Comparison of ENCODE assay signal across 8 mouse cellular contexts in the genomic region with DNA sequence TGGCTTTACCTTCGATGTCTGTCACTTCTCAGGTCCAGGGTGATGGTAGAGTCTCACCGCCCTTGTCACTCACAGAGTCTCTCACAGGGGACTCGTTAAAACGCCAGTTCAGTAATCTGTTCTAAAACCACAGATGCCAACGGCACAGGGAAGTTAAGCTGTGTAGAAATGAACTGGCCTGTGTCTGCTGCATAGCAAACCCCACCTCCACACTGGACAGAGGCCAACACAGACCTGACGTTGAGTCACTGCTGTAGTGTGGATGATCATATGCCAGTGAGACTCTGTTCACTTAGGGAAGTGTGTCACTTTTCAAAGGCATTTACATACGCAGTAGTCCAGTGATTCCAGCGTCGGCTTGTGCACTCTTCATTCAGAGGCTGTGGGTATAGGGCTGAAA. TPM values are rescaled to one million over a fixed set of nuclear protein-coding genes. Genes with fewer than 3 reads are reported as not detected.
DNase-seq lines count a peak whose midpoint lies in the region; ATAC-seq and TF ChIP-seq lines count a peak whose summit lies in the region.

No protein-coding gene starts in this region.

- H3K9ac ChIP-seq in neural tube, embryonic 14.5 days (replicated peaks; ENCODE audit: low read depth, low read length): no peak overlapping the region

- H3K27me3 ChIP-seq in kidney, adult 2 months (replicated peaks; ENCODE audit: control insufficient read depth, insufficient read depth, low read length): no peaks in the 10 kb centered on the region
- H3K27me3 ChIP-seq in neural tube, embryonic 14.5 days (ENCODE audit: control insufficient read depth, insufficient read depth, low read length): no peaks in the 10 kb centered on the region

- no peak overlapping the region; the same call in 1 of the 2 replicates for H3K4me2 ChIP-seq in neural tube, embryonic 14.5 days (ENCODE audit: low read depth, low read length)

- ATAC-seq in neural tube, embryonic 14.5 days (ENCODE audit: low read depth): peak; percentile 39; the same call in 1 of the 2 replicates

- 25% methylated on average over 9 of the region's 9 CpGs for WGBS in kidney, adult 2 months
- 40% methylated on average over 9 of the region's 9 CpGs for WGBS in neural tube, embryonic 14.5 days

- H3K4me3 ChIP-seq in layer of hippocampus, adult 2 months: no peak overlapping the region
- H3K4me3 ChIP-seq in kidney, adult 2 months (ENCODE audit: insufficient read depth, low read depth, low read length): no peak overlapping the region
- no peak overlapping the region for H3K4me3 ChIP-seq in neural tube, embryonic 14.5 days (ENCODE audit: low read depth, low read length)

- H3K36me3 ChIP-seq in kidney, adult 2 months (ENCODE audit: control insufficient read depth, insufficient read depth, low read length): no peaks in the 10 kb centered on the region
- no peaks in the 10 kb centered on the region for H3K36me3 ChIP-seq in neural tube, embryonic 14.5 days (ENCODE audit: control insufficient read depth, insufficient read depth, low read length)

- H3K27ac ChIP-seq in layer of hippocampus, adult 2 months: no peak overlapping the region
- no peak overlapping the region for H3K27ac ChIP-seq in kidney, adult 2 months (ENCODE audit: insufficient read depth, low read depth, low read length)
- peak overlapping the region; percentile 55 for H3K27ac ChIP-seq in neural tube, embryonic 14.5 days (ENCODE audit: low read depth, low read length)

- no peaks in the 10 kb centered on the region for H3K4me1 ChIP-seq in kidney, adult 2 months (ENCODE audit: control insufficient read depth, insufficient read depth, low read length)
- H3K4me1 ChIP-seq in neural tube, embryonic 14.5 days (ENCODE audit: control insufficient read depth, insufficient read depth, low read length): peaks cover 14% of the 10 kb centered on the region

- no peak for TF ChIP-seq CTCF in layer of hippocampus, adult 2 months (conservative IDR thresholded peaks at IDR 0.05)
- no peak for TF ChIP-seq CTCF in kidney, adult 2 months (conservative IDR thresholded peaks at IDR 0.05; ENCODE audit: insufficient read depth, insufficient read length, low read depth, low read length)

- DNase-seq in layer of hippocampus, adult 11-12 months (ENCODE audit: low spot score): peak; percentile 30
- DNase-seq in layer of hippocampus, adult 2 months (ENCODE audit: low spot score in 2 of 2): no peak
- peak; percentile 58 for DNase-seq in c-Kit-positive CD71-negative TER-119-negative erythroid progenitor cells, embryonic 14.5 days (ENCODE audit: low read depth)
- peak; percentile 54 to 68 for DNase-seq in heart, adult 18-20 months
- peak; percentile 33 for DNase-seq in kidney, adult 2 months
- DNase-seq in lung, adult 18-20 months: peak; percentile 86 to 89
- DNase-seq in T-cell, adult 2 months (ENCODE audit: low spot score): no peak

- TF ChIP-seq POLR2A in kidney, adult 2 months (IDR thresholded peaks at IDR 0.05; ENCODE audit: low read depth, low read length): no peak

- H3K9me3 ChIP-seq in neural tube, embryonic 14.5 days (ENCODE audit: control insufficient read depth, low read length): no peaks in the 10 kb centered on the region

RNA-seq across cellular contexts. Expression of gene Echdc3, which starts 54.7 kb away (rescaled TPM):
- total RNA-seq in layer of hippocampus, adult 2 months (2021): under 1 TPM; 0.69 to 0.72 TPM
- total RNA-seq in heart, adult 18-20 months (2021): 10 to 100 TPM; 30.8 to 32.2 TPM
- 67.9 and 74.7 TPM in 2 replicates for polyA plus RNA-seq in kidney, adult 2 months (2012; rRNA removed)
- polyA plus RNA-seq in neural tube, embryonic 14.5 days (2014; fragmentation: Nextera tagmentation; extraction: Ambion mirVana): 0.39 and 0.80 TPM in 2 replicates

RNA-seq across cellular contexts. Expression of gene Usp6nl, which starts 54.9 kb away (rescaled TPM):
- 10 to 100 TPM; 13.1 to 13.5 TPM for total RNA-seq in layer of hippocampus, adult 2 months (2021)
- total RNA-seq in heart, adult 18-20 months (2021): 1 to 10 TPM; 6.2 to 6.6 TPM
- 8.9 and 9.1 TPM in 2 replicates for polyA plus RNA-seq in kidney, adult 2 months (2012; rRNA removed)
- polyA plus RNA-seq in neural tube, embryonic 14.5 days (2014; fragmentation: Nextera tagmentation; extraction: Ambion mirVana): 10.0 and 10.3 TPM in 2 replicates

Comparison
In these comparisons a context has a peak if more than half of its experiments do, and no peak if none do; other contexts are left out.
1. DNase-seq: peak in layer of hippocampus, adult 11-12 months (single experiment), c-Kit-positive CD71-negative TER-119-negative erythroid progenitor cells, embryonic 14.5 days (single experiment), heart, adult 18-20 months (2 of 2), kidney, adult 2 months (single experiment) and lung, adult 18-20 months (2 of 2); none in layer of hippocampus, adult 2 months (0 of 2) and T-cell, adult 2 months (single experiment).
2. RNA of gene Echdc3, which starts 54.7 kb away (total RNA-seq): 30.8 to 32.2 TPM in heart, adult 18-20 months; 0.69 to 0.72 TPM in layer of hippocampus, adult 2 months; every median in the first group is over 10 times any median in the second.